Mouse (Mus musculus): ENCODE results near the gene Hdgfl3.

DNA sequence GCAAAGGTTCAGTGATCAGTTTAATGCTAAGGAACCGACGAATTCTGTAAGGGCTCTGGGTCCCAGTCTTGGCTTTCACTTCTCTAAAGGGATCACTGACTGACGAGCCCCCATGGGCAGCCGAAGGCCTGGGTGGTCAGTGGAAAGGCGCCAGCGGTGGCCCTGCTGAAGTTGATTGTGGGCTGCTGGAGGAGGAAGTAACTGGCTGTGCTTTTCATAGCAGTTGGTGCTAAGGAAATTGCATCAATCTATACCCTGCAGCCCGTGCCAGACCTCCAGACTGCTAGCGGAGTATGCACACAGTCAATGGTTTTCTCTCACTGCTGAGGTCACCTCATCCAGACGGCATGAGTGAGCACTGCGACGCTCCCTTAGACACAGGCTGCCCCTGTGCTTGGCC is 74.2 kb downstream of the Hdgfl3 start:
- TF ChIP-seq CTCF (IDR thresholded peaks at IDR 0.05; ENCODE audit: control insufficient read depth, insufficient read depth, low read length) (no peak), POLR2A (IDR thresholded peaks at IDR 0.05; ENCODE audit: borderline replicate concordance, control insufficient read depth, low read depth, low read length) (peak; percentile 57; the same call in 1 of the 2 replicates)

Measured in bone marrow, adult 2 months (tissue).